Mouse (Mus musculus): ENCODE measurements around the gene Epha10. TPM values are rescaled to one million over a fixed set of nuclear protein-coding genes. Genes with fewer than 3 reads are reported as not detected.

The Epha10 gene
- polyA plus RNA-seq, 1 experiment from 2014 or later, result not detected

DNA sequence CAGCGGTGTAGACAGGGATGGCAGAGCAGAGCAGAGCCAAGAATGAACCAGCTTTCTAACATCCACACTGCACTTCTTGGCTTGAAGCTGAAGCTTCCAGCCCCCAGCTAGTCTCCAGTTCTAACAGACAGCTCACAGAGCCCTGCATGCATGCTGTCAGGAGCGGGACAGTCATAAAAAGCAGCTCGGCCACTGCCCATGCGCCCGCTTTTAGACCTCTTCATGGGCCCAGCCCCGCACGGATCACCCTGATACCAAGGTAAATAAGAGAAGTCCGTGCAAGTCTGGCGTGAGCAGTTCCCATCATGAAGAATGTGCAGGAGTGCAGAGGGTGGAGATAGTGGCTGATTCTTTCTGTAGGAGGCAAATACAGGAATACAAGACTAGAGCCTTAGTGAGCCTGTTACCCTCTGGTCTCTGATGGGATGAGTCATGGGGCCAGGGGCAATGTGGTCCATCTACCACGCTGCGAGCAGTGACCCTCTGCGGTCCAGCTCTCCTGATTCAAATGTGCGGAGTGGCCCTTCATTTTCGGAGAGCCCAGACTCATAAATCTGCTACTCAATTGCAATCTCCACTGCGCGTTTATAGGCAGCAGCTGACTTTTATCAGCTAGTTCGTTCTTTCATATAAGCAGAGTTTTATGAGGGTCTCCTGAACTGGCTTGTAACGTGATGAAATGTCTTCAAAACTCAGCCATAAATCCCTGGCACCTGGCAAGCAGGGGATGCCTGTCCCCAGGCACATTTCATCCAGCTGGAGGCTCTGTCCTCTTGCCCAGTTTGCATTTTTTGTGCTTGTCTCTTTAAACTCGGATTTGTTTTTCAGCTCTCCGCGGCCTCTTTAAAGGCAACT lies 69.7 kb downstream of the Epha10 start:
- DNase-seq (ENCODE audit: low spot score) (no peak), ATAC-seq (replicated peaks; ENCODE audit: low FRiP score) (no peak)
- Histone ChIP-seq H3K9ac (ENCODE audit: low read depth, low read length) (no peak overlapping the region), H3K9me3 (ENCODE audit: control insufficient read depth, low read length) (no peaks in the 10 kb centered on the region), H3K27me3 (replicated peaks; ENCODE audit: control insufficient read depth, insufficient read depth, low read length) (no peaks in the 10 kb centered on the region), H3K4me3 (ENCODE audit: low read depth, low read length) (no peak overlapping the region), H3K27ac (ENCODE audit: low read depth, low read length) (no peak overlapping the region), H3K4me1 (replicated peaks; ENCODE audit: control insufficient read depth, insufficient read depth, low read length) (no peaks in the 10 kb centered on the region), H3K4me2 (no peak overlapping the region), H3K36me3 (ENCODE audit: control insufficient read depth, insufficient read depth, low read length) (no peaks in the 10 kb centered on the region)
- WGBS, result 72% methylated on average over 21 of the region's 21 CpGs

DNA sequence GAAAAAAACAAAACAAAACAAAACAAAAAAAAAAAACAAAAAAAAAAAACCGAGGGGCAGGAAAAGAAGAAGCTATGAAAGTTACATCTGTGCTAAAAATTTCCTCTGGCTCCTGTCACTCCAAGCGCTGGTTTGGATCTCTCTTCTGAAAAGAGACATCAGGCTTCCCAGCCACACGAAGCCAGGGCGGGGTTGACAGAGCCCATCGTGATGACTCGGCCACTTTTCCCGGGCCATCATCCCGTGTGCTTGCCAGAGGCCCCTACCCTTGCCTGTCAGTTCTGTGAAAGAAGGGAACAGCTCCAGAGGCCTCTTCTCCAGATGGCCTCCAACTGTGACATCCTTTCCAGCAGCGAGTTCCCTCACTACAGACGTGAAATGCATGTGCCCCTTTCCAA lies 70.3 kb downstream of the Epha10 start:
- Histone ChIP-seq H3K27me3 (replicated peaks; ENCODE audit: control insufficient read depth, insufficient read depth, low read length) (no peaks in the 10 kb centered on the region), H3K9ac (ENCODE audit: low read depth, low read length) (no peak overlapping the region), H3K4me3 (ENCODE audit: low read depth, low read length) (no peak overlapping the region), H3K4me2 (no peak overlapping the region), H3K27ac (ENCODE audit: low read depth, low read length) (no peak overlapping the region), H3K9me3 (ENCODE audit: control insufficient read depth, low read length) (no peaks in the 10 kb centered on the region), H3K4me1 (replicated peaks; ENCODE audit: control insufficient read depth, insufficient read depth, low read length) (no peaks in the 10 kb centered on the region), H3K36me3 (ENCODE audit: control insufficient read depth, insufficient read depth, low read length) (no peaks in the 10 kb centered on the region)
- ATAC-seq (replicated peaks; ENCODE audit: low FRiP score) (no peak), DNase-seq (ENCODE audit: low spot score) (no peak)
- 45% methylated on average over 10 of the region's 10 CpGs for WGBS

DNA sequence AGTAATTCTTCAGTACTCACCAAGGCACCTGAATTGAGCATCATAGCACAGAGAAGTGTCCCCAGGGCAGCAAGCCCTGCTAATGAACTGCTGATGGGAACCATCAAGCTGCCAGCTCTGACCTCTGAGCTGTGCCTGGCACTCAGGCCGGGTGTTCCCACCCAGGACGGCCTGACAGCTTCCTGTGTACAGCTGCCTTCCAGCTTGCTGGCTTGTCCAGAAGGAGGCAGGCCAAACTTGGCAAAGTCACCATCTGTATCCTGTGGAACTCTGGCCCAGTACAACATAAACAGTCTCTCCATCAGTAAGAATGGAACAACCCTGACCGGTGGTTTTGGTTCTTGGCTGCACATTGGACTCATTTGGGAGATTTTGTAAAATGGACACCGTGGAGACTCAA lies 72.8 kb downstream of the Epha10 start:
- Histone ChIP-seq H3K36me3 (ENCODE audit: control insufficient read depth, insufficient read depth, low read length) (no peaks in the 10 kb centered on the region), H3K4me2 (no peak overlapping the region), H3K9ac (ENCODE audit: low read depth, low read length) (no peak overlapping the region), H3K27me3 (replicated peaks; ENCODE audit: control insufficient read depth, insufficient read depth, low read length) (no peaks in the 10 kb centered on the region), H3K4me1 (replicated peaks; ENCODE audit: control insufficient read depth, insufficient read depth, low read length) (no peaks in the 10 kb centered on the region), H3K4me3 (ENCODE audit: low read depth, low read length) (no peak overlapping the region), H3K27ac (ENCODE audit: low read depth, low read length) (no peak overlapping the region), H3K9me3 (ENCODE audit: control insufficient read depth, low read length) (no peaks in the 10 kb centered on the region)
- WGBS, result 52% methylated on average over 4 of the region's 4 CpGs
- ATAC-seq (replicated peaks; ENCODE audit: low FRiP score) (no peak), DNase-seq (ENCODE audit: low spot score) (no peak)

DNA sequence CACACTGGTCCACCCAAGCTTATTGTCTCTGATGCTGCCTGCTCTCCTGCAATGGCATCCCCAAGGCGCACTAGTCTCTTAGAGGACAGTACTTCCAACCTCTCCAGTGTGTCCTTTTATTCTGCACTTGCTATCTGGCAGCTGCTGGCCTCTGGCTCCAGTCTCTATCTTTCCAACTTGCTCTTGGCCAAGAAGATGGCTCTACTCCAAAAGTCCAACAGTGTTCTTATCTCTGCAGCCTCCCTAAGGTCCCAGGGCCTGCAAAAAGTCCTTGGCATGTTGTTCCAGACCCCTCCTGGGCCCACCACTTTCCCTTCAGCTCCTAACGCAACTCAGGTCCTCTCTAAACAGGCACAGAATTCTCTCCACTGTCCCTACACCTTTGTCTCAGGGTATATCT lies 76.6 kb downstream of the Epha10 start:
- Histone ChIP-seq H3K4me1 (replicated peaks; ENCODE audit: control insufficient read depth, insufficient read depth, low read length) (no peaks in the 10 kb centered on the region), H3K36me3 (ENCODE audit: control insufficient read depth, insufficient read depth, low read length) (no peaks in the 10 kb centered on the region), H3K4me2 (no peak overlapping the region), H3K27me3 (replicated peaks; ENCODE audit: control insufficient read depth, insufficient read depth, low read length) (no peaks in the 10 kb centered on the region), H3K27ac (ENCODE audit: low read depth, low read length) (no peak overlapping the region), H3K9ac (ENCODE audit: low read depth, low read length) (no peak overlapping the region), H3K9me3 (ENCODE audit: control insufficient read depth, low read length) (no peaks in the 10 kb centered on the region), H3K4me3 (ENCODE audit: low read depth, low read length) (no peak overlapping the region)
- DNase-seq (ENCODE audit: low spot score) (no peak), ATAC-seq (replicated peaks; ENCODE audit: low FRiP score) (no peak)
- 80% methylated on average over 2 of the region's 2 CpGs for WGBS

DNA sequence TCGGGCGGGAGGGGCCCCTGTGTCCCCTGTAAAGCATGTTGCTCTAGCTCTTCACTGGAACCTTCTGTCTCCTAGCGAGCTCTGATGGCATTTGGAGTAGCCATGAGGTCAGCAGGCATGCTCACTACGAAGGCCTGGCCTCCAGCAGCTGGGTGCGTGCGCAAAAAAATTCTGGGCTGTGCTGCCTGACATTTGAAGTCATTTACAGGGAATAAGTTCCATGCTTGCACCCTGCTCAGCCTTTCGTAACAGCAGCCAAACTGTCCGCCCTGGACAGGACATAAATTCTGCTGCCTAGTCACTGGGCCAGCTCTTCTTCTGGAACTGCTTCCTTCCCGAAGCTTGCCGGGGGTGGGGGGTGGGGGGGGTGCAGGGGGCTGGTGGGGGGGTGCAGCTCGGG lies 78.4 kb downstream of the Epha10 start:
- DNase-seq (ENCODE audit: low spot score) (no peak), ATAC-seq (replicated peaks; ENCODE audit: low FRiP score) (no peak)
- Histone ChIP-seq H3K27me3 (replicated peaks; ENCODE audit: control insufficient read depth, insufficient read depth, low read length) (no peaks in the 10 kb centered on the region), H3K4me1 (replicated peaks; ENCODE audit: control insufficient read depth, insufficient read depth, low read length) (no peaks in the 10 kb centered on the region), H3K36me3 (ENCODE audit: control insufficient read depth, insufficient read depth, low read length) (no peaks in the 10 kb centered on the region), H3K4me2 (no peak overlapping the region), H3K4me3 (ENCODE audit: low read depth, low read length) (no peak overlapping the region), H3K9me3 (ENCODE audit: control insufficient read depth, low read length) (no peaks in the 10 kb centered on the region), H3K9ac (ENCODE audit: low read depth, low read length) (no peak overlapping the region), H3K27ac (ENCODE audit: low read depth, low read length) (no peak overlapping the region)
- WGBS, result 60% methylated on average over 11 of the region's 11 CpGs

DNA sequence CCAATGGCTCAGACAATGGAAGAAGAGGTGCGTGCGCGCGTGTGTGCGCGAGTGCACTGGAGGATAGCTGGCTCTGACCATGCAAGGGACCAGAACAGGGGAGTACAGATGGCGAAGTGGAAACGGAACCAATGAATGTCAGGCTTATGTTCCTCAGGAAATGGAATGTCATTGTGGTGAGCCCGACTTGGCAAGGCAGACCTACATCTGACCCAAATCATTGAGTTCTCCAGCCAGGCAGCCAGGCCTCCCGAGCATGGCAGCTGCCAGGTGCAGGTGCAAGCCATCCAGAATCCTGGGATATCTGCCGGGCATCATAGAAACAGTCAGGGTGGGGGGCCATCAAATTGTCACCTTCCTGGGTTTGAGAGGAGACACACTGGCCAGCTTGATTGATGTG lies 80.2 kb downstream of the Epha10 start:
- Histone ChIP-seq H3K27me3 (replicated peaks; ENCODE audit: control insufficient read depth, insufficient read depth, low read length) (no peaks in the 10 kb centered on the region; the same call in 1 of the 2 replicates), H3K4me2 (no peak overlapping the region), H3K4me1 (replicated peaks; ENCODE audit: control insufficient read depth, insufficient read depth, low read length) (no peaks in the 10 kb centered on the region), H3K9me3 (ENCODE audit: control insufficient read depth, low read length) (no peaks in the 10 kb centered on the region), H3K4me3 (ENCODE audit: low read depth, low read length) (no peak overlapping the region), H3K36me3 (ENCODE audit: control insufficient read depth, insufficient read depth, low read length) (no peaks in the 10 kb centered on the region), H3K27ac (ENCODE audit: low read depth, low read length) (no peak overlapping the region), H3K9ac (ENCODE audit: low read depth, low read length) (no peak overlapping the region)
- ATAC-seq (replicated peaks; ENCODE audit: low FRiP score), result no peak
- 80% methylated on average over 11 of the region's 11 CpGs for WGBS
- no peak for DNase-seq (ENCODE audit: low spot score)

DNA sequence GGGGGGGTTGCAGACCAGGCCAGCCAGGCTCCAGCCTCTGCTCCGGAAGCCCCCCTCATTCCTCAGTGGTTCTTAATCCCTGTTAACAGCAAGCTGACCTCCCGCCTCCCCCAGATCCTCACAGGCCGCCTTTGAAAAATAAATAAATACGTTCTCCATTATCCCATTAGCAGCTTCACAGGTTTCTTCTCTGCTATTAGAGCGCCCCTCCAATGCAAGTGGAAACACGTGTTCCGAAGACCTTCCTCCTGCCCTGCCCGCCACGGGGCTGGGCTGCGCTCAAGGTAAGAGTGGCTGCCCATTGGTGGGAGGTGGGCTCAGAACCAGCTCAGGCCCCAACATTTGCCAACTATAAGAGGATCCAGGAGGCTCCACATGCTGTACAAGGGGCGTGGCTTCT lies 81.9 kb downstream of the Epha10 start:
- H3K27ac ChIP-seq (ENCODE audit: low read depth, low read length), result no peak overlapping the region
- H3K4me1 ChIP-seq (replicated peaks; ENCODE audit: control insufficient read depth, insufficient read depth, low read length), result no peaks in the 10 kb centered on the region
- H3K9me3 ChIP-seq (ENCODE audit: control insufficient read depth, low read length), result no peaks in the 10 kb centered on the region
- DNase-seq (ENCODE audit: low spot score) (no peak), ATAC-seq (replicated peaks; ENCODE audit: low FRiP score) (no peak)
- H3K4me2 ChIP-seq, result no peak overlapping the region
- 38% methylated on average over 11 of the region's 11 CpGs for WGBS
- H3K36me3 ChIP-seq (ENCODE audit: control insufficient read depth, insufficient read depth, low read length), result no peaks in the 10 kb centered on the region
- no peak overlapping the region for H3K4me3 ChIP-seq (ENCODE audit: low read depth, low read length)
- H3K9ac ChIP-seq (ENCODE audit: low read depth, low read length), result no peak overlapping the region
- H3K27me3 ChIP-seq (replicated peaks; ENCODE audit: control insufficient read depth, insufficient read depth, low read length), result no peaks in the 10 kb centered on the region; the same call in 1 of the 2 replicates

DNA sequence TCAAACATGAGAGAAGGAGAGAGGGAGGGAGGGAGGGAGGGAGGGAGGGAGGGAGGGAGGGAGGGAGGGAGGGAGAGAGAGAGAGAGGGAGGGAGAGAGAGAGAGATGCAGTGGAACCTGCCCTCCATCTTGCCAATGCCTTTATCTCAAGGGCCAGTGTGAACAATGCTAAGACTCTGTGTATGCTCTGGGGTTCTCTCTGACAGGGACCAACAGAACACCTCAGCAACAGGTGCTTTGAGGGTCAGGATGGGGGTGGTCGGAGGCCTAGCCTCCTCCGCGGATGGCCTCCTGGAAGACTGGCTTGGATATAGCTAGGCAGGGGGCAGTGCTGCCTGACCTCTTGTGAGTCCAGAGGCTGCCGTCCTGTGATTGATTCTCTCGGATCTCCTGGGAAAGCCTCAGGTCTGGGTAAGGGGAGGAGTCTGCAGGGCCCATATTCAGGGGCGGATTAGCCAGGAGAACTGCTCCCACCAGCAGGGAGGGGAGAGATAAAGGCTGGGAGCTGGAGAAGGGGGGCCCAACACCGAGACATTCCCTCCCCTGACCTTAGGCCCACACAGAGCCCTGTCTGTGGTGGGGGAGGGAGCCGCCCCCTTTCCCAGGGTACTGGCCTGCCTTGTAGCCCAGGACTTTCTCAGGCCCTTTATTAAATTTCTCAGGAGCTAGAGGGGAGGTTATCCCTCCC lies 84.4 kb downstream of the Epha10 start:
- 22% methylated on average over 8 of the region's 8 CpGs for WGBS
- Histone ChIP-seq H3K9me3 (ENCODE audit: control insufficient read depth, low read length) (no peaks in the 10 kb centered on the region), H3K4me2 (no peak overlapping the region), H3K27ac (ENCODE audit: low read depth, low read length) (no peak overlapping the region), H3K9ac (ENCODE audit: low read depth, low read length) (no peak overlapping the region), H3K4me1 (replicated peaks; ENCODE audit: control insufficient read depth, insufficient read depth, low read length) (no peaks in the 10 kb centered on the region), H3K4me3 (ENCODE audit: low read depth, low read length) (no peak overlapping the region), H3K36me3 (ENCODE audit: control insufficient read depth, insufficient read depth, low read length) (no peaks in the 10 kb centered on the region), H3K27me3 (replicated peaks; ENCODE audit: control insufficient read depth, insufficient read depth, low read length) (peaks cover 2% of the 10 kb centered on the region; the same call in 1 of the 2 replicates)
- DNase-seq (ENCODE audit: low spot score), result no peak
- ATAC-seq (replicated peaks; ENCODE audit: low FRiP score), result no peak

All from liver, embryonic 11.5 days (tissue).